Mouse (Mus musculus): ENCODE results near the gene Slain1. TPM values are rescaled to one million over a fixed set of nuclear protein-coding genes. Genes with fewer than 3 reads are reported as not detected.

Gene Slain1
- total and polyA plus RNA-seq, 2 experiments from 2014 or later = 20.3 to 89.7 TPM

- H3K4me3 ChIP-seq (ENCODE audit: low read depth, low read length) = no peak overlapping the region
- no peaks in the 10 kb centered on the region for H3K9me3 ChIP-seq (ENCODE audit: low read length)
- H3K36me3 ChIP-seq (ENCODE audit: insufficient read depth, low read length) = peaks cover 11% of the 10 kb centered on the region
- TF ChIP-seq CTCF (IDR thresholded peaks at IDR 0.05) = no peak
- WGBS = 55% methylated on average over 5 of the region's 5 CpGs
- no peak overlapping the region for H3K27ac ChIP-seq (ENCODE audit: low read depth, low read length)
- DNase-seq (ENCODE audit: low spot score) (no peak), ATAC-seq (ENCODE audit: low FRiP score) (no peak)
- H3K4me1 ChIP-seq (ENCODE audit: insufficient read depth, low read length) = peaks cover 11% of the 10 kb centered on the region; the same call in 1 of the 2 replicates
- no peak overlapping the region for H3K9ac ChIP-seq (replicated peaks; ENCODE audit: low read length, poor library complexity, severe bottlenecking)
- H3K27me3 ChIP-seq (ENCODE audit: insufficient read depth, low read length) = no peaks in the 10 kb centered on the region
- no peak overlapping the region for H3K4me2 ChIP-seq (ENCODE audit: low read depth, low read length, poor library complexity, severe bottlenecking)
Observed at GRCm38 (mm10) chr14:103655448-103655847, 5.4 kb downstream of the Slain1 start.

- WGBS = 95% methylated on average over 4 of the region's 4 CpGs
- no peak for ATAC-seq (ENCODE audit: low FRiP score)
- peaks cover 11% of the 10 kb centered on the region for H3K36me3 ChIP-seq (ENCODE audit: insufficient read depth, low read length)
Observed at GRCm38 (mm10) chr14:103657876-103658275, 7.8 kb downstream of the Slain1 start.

GRCm38 (mm10) chr14:103663026-103663425 is 13.0 kb downstream of the Slain1 start:
- H3K27ac ChIP-seq (ENCODE audit: low read depth, low read length) = no peak overlapping the region
- TF ChIP-seq CTCF (IDR thresholded peaks at IDR 0.05) = peak; percentile 15; the same call in 1 of the 2 replicates
- ATAC-seq (ENCODE audit: low FRiP score) = no peak
- H3K9me3 ChIP-seq (ENCODE audit: low read length) = no peaks in the 10 kb centered on the region
- H3K4me1 ChIP-seq (ENCODE audit: insufficient read depth, low read length) = no peaks in the 10 kb centered on the region
- peaks cover 8% of the 10 kb centered on the region for H3K36me3 ChIP-seq (ENCODE audit: insufficient read depth, low read length)
- H3K4me3 ChIP-seq (ENCODE audit: low read depth, low read length) = no peak overlapping the region
- H3K27me3 ChIP-seq (ENCODE audit: insufficient read depth, low read length) = no peaks in the 10 kb centered on the region
- WGBS = 58% methylated on average over 7 of the region's 7 CpGs
- DNase-seq (ENCODE audit: low spot score) = no peak
- H3K4me2 ChIP-seq (ENCODE audit: low read depth, low read length, poor library complexity, severe bottlenecking) = no peak overlapping the region
- no peak overlapping the region for H3K9ac ChIP-seq (replicated peaks; ENCODE audit: low read length, poor library complexity, severe bottlenecking)

More at GRCm38 (mm10) chr14:103657876-103658275, 7.8 kb downstream of the Slain1 start:
- Histone ChIP-seq H3K27ac (ENCODE audit: low read depth, low read length) (no peak overlapping the region), H3K4me1 (ENCODE audit: insufficient read depth, low read length) (peaks cover 7% of the 10 kb centered on the region; the same call in 1 of the 2 replicates), H3K27me3 (ENCODE audit: insufficient read depth, low read length) (no peaks in the 10 kb centered on the region), H3K9ac (replicated peaks; ENCODE audit: low read length, poor library complexity, severe bottlenecking) (no peak overlapping the region), H3K4me2 (ENCODE audit: low read depth, low read length, poor library complexity, severe bottlenecking) (no peak overlapping the region), H3K4me3 (ENCODE audit: low read depth, low read length) (no peak overlapping the region), H3K9me3 (ENCODE audit: low read length) (no peaks in the 10 kb centered on the region)
- no peak for DNase-seq (ENCODE audit: low spot score)
- no peak for TF ChIP-seq CTCF (IDR thresholded peaks at IDR 0.05)

DNA sequence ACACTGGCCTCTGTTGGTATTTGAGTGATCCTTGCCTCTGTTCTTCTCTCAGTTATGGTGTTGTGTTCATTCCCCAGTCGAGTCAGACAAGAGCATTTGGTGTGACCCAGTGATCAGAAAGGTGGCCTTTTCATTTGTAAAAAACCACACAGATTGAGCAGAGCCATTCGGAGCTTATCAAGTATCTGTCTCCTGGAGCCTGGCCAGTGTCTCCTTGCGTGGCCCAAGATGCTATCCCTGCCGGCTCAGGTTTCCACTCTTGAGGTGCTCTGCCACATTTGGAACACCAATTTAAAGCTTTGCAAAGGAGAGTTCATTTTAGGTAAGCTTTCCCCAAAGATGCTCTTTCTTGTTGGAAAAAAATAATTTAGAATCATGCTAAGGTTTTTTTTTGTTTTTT is 14.4 kb downstream of the Slain1 start:
- Histone ChIP-seq H3K9ac (replicated peaks; ENCODE audit: low read length, poor library complexity, severe bottlenecking) (no peak overlapping the region), H3K27me3 (ENCODE audit: insufficient read depth, low read length) (no peaks in the 10 kb centered on the region), H3K4me3 (ENCODE audit: low read depth, low read length) (no peak overlapping the region), H3K27ac (ENCODE audit: low read depth, low read length) (no peak overlapping the region), H3K36me3 (ENCODE audit: insufficient read depth, low read length) (no peaks in the 10 kb centered on the region), H3K4me1 (ENCODE audit: insufficient read depth, low read length) (no peaks in the 10 kb centered on the region), H3K4me2 (ENCODE audit: low read depth, low read length, poor library complexity, severe bottlenecking) (no peak overlapping the region), H3K9me3 (ENCODE audit: low read length) (no peaks in the 10 kb centered on the region)
- TF ChIP-seq CTCF (IDR thresholded peaks at IDR 0.05) = no peak
- 83% methylated on average over 4 of the region's 4 CpGs for WGBS
- no peak for DNase-seq (ENCODE audit: low spot score)
- ATAC-seq (ENCODE audit: low FRiP score) = no peak

GRCm38 (mm10) chr14:103666347-103666954 is 16.4 kb downstream of the Slain1 start:
- H3K27me3 ChIP-seq (ENCODE audit: insufficient read depth, low read length) = no peaks in the 10 kb centered on the region
- no peak for TF ChIP-seq CTCF (IDR thresholded peaks at IDR 0.05)
- no peaks in the 10 kb centered on the region for H3K36me3 ChIP-seq (ENCODE audit: insufficient read depth, low read length)
- no peaks in the 10 kb centered on the region for H3K4me1 ChIP-seq (ENCODE audit: insufficient read depth, low read length)
- no peak overlapping the region for H3K27ac ChIP-seq (ENCODE audit: low read depth, low read length)
- no peak overlapping the region for H3K9ac ChIP-seq (replicated peaks; ENCODE audit: low read length, poor library complexity, severe bottlenecking)
- no peak overlapping the region for H3K4me2 ChIP-seq (ENCODE audit: low read depth, low read length, poor library complexity, severe bottlenecking)
- H3K4me3 ChIP-seq (ENCODE audit: low read depth, low read length) = no peak overlapping the region
- 83% methylated on average over 8 of the region's 8 CpGs for WGBS
- ATAC-seq (ENCODE audit: low FRiP score) (no peak), DNase-seq (ENCODE audit: low spot score) (no peak)
- H3K9me3 ChIP-seq (ENCODE audit: low read length) = no peaks in the 10 kb centered on the region

GRCm38 (mm10) chr14:103667036-103667435 is 17.0 kb downstream of the Slain1 start:
- no peak for DNase-seq (ENCODE audit: low spot score)
- Histone ChIP-seq H3K36me3 (ENCODE audit: insufficient read depth, low read length) (no peaks in the 10 kb centered on the region), H3K9ac (replicated peaks; ENCODE audit: low read length, poor library complexity, severe bottlenecking) (no peak overlapping the region), H3K4me3 (ENCODE audit: low read depth, low read length) (no peak overlapping the region), H3K27ac (ENCODE audit: low read depth, low read length) (no peak overlapping the region), H3K4me2 (ENCODE audit: low read depth, low read length, poor library complexity, severe bottlenecking) (no peak overlapping the region), H3K4me1 (ENCODE audit: insufficient read depth, low read length) (no peaks in the 10 kb centered on the region), H3K27me3 (ENCODE audit: insufficient read depth, low read length) (no peaks in the 10 kb centered on the region), H3K9me3 (ENCODE audit: low read length) (no peaks in the 10 kb centered on the region)
- no peak for ATAC-seq (ENCODE audit: low FRiP score)
- TF ChIP-seq CTCF (IDR thresholded peaks at IDR 0.05) = no peak
- whole genome bisulfite sequencing = 96% methylated on average over 8 of the region's 8 CpGs
